Mouse (Mus musculus) cerebellum, adult 11 months (tissue): ENCODE measurements at regions not wholly inside any gene's neighbourhood (a gene's known extent, or its start where the extent isn't known, plus 50 kb on each side); places are given as distances from the start of the nearest gene placed in this dataset.
"Not testable (repeated sequence)": the region's sequence is repeated elsewhere in the genome, so short reads cannot be mapped to it uniquely, and the experiment has no call there.

ENCODE experiments used
- DNase-seq: peaks from one replicate; pipeline ENCODE4 v3.0.0; 2022

GRCm38 (mm10) chr6:66399091-66399755, 136.0 kb upstream of the Mad2l1 start:
- DNase-seq: peak; percentile 1

- no peak for DNase-seq
Observed at GRCm38 (mm10) chr6:66401468-66401867, 133.7 kb upstream of the Mad2l1 start.

GRCm38 (mm10) chr6:66401868-66402440, 133.2 kb upstream of the Mad2l1 start:
- DNase-seq: no peak

- DNase-seq: no peak
Observed at GRCm38 (mm10) chr6:66414822-66415221, 120.4 kb upstream of the Mad2l1 start.

GRCm38 (mm10) chr6:66419452-66420041, 115.6 kb upstream of the Mad2l1 start:
- no peak for DNase-seq

GRCm38 (mm10) chr6:66428370-66428769, 106.8 kb upstream of the Mad2l1 start:
- no peak for DNase-seq

- not testable (repeated sequence) for DNase-seq
Observed at GRCm38 (mm10) chr6:66450408-66450807, 84.8 kb upstream of the Mad2l1 start.

GRCm38 (mm10) chr6:66458172-66458571, 77.0 kb upstream of the Mad2l1 start:
- DNase-seq: no peak

- no peak for DNase-seq
Observed at GRCm38 (mm10) chr6:66464540-66464939, 70.7 kb upstream of the Mad2l1 start.

GRCm38 (mm10) chr6:66465137-66465853, 69.9 kb upstream of the Mad2l1 start:
- DNase-seq: no peak

GRCm38 (mm10) chr6:66466757-66467156, 68.4 kb upstream of the Mad2l1 start:
- DNase-seq: no peak

- DNase-seq: no peak
Observed at GRCm38 (mm10) chr6:66470627-66471249, 64.5 kb upstream of the Mad2l1 start.

GRCm38 (mm10) chr6:66471786-66472185, 63.4 kb upstream of the Mad2l1 start:
- no peak for DNase-seq

GRCm38 (mm10) chr6:66472697-66473096, 62.5 kb upstream of the Mad2l1 start:
- DNase-seq: no peak

- DNase-seq: no peak
Observed at GRCm38 (mm10) chr6:66477575-66477974, 57.6 kb upstream of the Mad2l1 start.

GRCm38 (mm10) chr6:66478326-66478964, 56.7 kb upstream of the Mad2l1 start:
- no peak for DNase-seq

- DNase-seq: no peak
Observed at GRCm38 (mm10) chr6:66479576-66479975, 55.6 kb upstream of the Mad2l1 start.

- no peak for DNase-seq
Observed at GRCm38 (mm10) chr6:66480207-66480606, 55.0 kb upstream of the Mad2l1 start.

GRCm38 (mm10) chr6:66482797-66483196, 52.4 kb upstream of the Mad2l1 start:
- DNase-seq: no peak
